Mouse (Mus musculus): ENCODE measurements around the gene Hmgb1.

GRCm38 (mm10) chr5:149174527-149174926 is 9.8 kb downstream of the Hmgb1 start:
- TF ChIP-seq CTCF (IDR thresholded peaks at IDR 0.05; ENCODE audit: borderline replicate concordance, control insufficient read depth, extremely low read depth, insufficient read depth, low read length, poor library complexity): no peak
- TF ChIP-seq POLR2A (IDR thresholded peaks at IDR 0.05; ENCODE audit: control insufficient read depth, extremely low read depth, insufficient read depth, low read length, poor library complexity): no peak

All from thymus, adult 2 months (tissue).